Mouse (Mus musculus): ENCODE measurements around the gene Oas1f.
"Not testable (repeated sequence)": the region's sequence is repeated elsewhere in the genome, so short reads cannot be mapped to it uniquely, and the experiment has no call there.

- not testable (repeated sequence) for TF ChIP-seq POLR2A (IDR thresholded peaks at IDR 0.05; ENCODE audit: extremely low read depth, insufficient read depth, low read length); CTCF (IDR thresholded peaks at IDR 0.05; ENCODE audit: low read depth, low read length)
Observed at GRCm38 (mm10) chr5:120894692-120895091, 47.5 kb downstream of the Oas1f start.

Measured in liver, adult 2 months (tissue).